Mouse (Mus musculus): ENCODE results near the gene Gm29735. TPM values are rescaled to one million over a fixed set of nuclear protein-coding genes. Genes with fewer than 3 reads are reported as not detected.

The Gm29735 gene
- polyA plus RNA-seq (2012; rRNA removed), result not detected in 2 replicates

GRCm38 (mm10) chr7:142157013-142157412 lies at the start of gene Gm29735:
Gene Gm29735, minus strand, starts transcription at chr7:142157113.

GRCm38 (mm10) chr7:142201064-142201463 lies 44.2 kb upstream of the Gm29735 start, which contains the start of gene Krtap5-3:
Gene Krtap5-3, plus strand, starts transcription at chr7:142201364.

GRCm38 (mm10) chr7:142190289-142190688 lies 33.4 kb upstream of the Gm29735 start, which contains the start of gene Gm10153:
Gene Gm10153, minus strand, starts transcription at chr7:142190389.

GRCm38 (mm10) chr7:142175905-142176304 lies 19.0 kb upstream of the Gm29735 start, which contains the start of gene Krtap5-2:
Gene Krtap5-2, minus strand, starts transcription at chr7:142176005.

GRCm38 (mm10) chr7:142165639-142166038 lies 8.7 kb upstream of the Gm29735 start, which contains the start of gene Gm4553:
Gene Gm4553, minus strand, starts transcription at chr7:142165739.

GRCm38 (mm10) chr7:142144507-142144906 lies 12.4 kb downstream of the Gm29735 start, which contains the start of gene Gm45337:
Gene Gm45337, minus strand, starts transcription at chr7:142144607.

GRCm38 (mm10) chr7:142135934-142136333 lies 21.0 kb downstream of the Gm29735 start, which contains the start of gene Gm39115:
Gene Gm39115, minus strand, starts transcription at chr7:142136034.

GRCm38 (mm10) chr7:142120629-142121028 lies 36.3 kb downstream of the Gm29735 start, which contains the start of gene Gm45618:
Gene Gm45618, minus strand, starts transcription at chr7:142120729.

Other genes starting within 250 kb of the Gm29735 start
- 13.5 and 15.3 TPM in 2 replicates for gene Tollip, start 238.6 kb downstream of the Gm29735 start, polyA plus RNA-seq (2012; rRNA removed)
- gene Brsk2, start 207.4 kb downstream of the Gm29735 start, polyA plus RNA-seq (2012; rRNA removed), result 0.03 TPM in 1 of 2 replicates, not detected in the other
- 40.6 and 44.6 TPM in 2 replicates for gene Mob2, start 96.0 kb downstream of the Gm29735 start, polyA plus RNA-seq (2012; rRNA removed)
- 2.7 and 2.8 TPM in 2 replicates for gene Dusp8, start 61.3 kb downstream of the Gm29735 start, polyA plus RNA-seq (2012; rRNA removed)
- not detected in 2 replicates for gene Gm45618, start 36.4 kb downstream of the Gm29735 start, polyA plus RNA-seq (2012; rRNA removed)
- not detected in 2 replicates for gene Gm39115, start 21.1 kb downstream of the Gm29735 start, polyA plus RNA-seq (2012; rRNA removed)
- not detected in 2 replicates for gene Gm45337, start 12.5 kb downstream of the Gm29735 start, polyA plus RNA-seq (2012; rRNA removed)
- not detected in 2 replicates for gene Gm4553, start 8.6 kb upstream of the Gm29735 start, polyA plus RNA-seq (2012; rRNA removed)
- not detected in 2 replicates for gene Krtap5-2, start 18.9 kb upstream of the Gm29735 start, polyA plus RNA-seq (2012; rRNA removed)
- not detected in 2 replicates for gene Gm10153, start 33.3 kb upstream of the Gm29735 start, polyA plus RNA-seq (2012; rRNA removed)
- not detected in 2 replicates for gene Krtap5-3, start 44.3 kb upstream of the Gm29735 start, polyA plus RNA-seq (2012; rRNA removed)
- gene Gm7579, start 54.7 kb upstream of the Gm29735 start, polyA plus RNA-seq (2012; rRNA removed), result not detected in 2 replicates
- gene Krtap5-5, start 72.9 kb upstream of the Gm29735 start, polyA plus RNA-seq (2012; rRNA removed), result not detected in 2 replicates
- gene Gm40460, start 84.0 kb upstream of the Gm29735 start, polyA plus RNA-seq (2012; rRNA removed), result not detected in 2 replicates
- gene Gm2431, start 101.2 kb upstream of the Gm29735 start, polyA plus RNA-seq (2012; rRNA removed), result not detected in 2 replicates
- gene Gm4559, start 117.2 kb upstream of the Gm29735 start, polyA plus RNA-seq (2012; rRNA removed), result not detected in 2 replicates
- not detected in 2 replicates for gene Krtap5-1, start 140.0 kb upstream of the Gm29735 start, polyA plus RNA-seq (2012; rRNA removed)
- not detected in 2 replicates for gene Krtap5-4, start 146.4 kb upstream of the Gm29735 start, polyA plus RNA-seq (2012; rRNA removed)
- gene Ifitm10, start 216.6 kb upstream of the Gm29735 start, polyA plus RNA-seq (2012; rRNA removed), result 0.87 and 0.93 TPM in 2 replicates
- 0.38 and 0.44 TPM in 2 replicates for gene Gm49369, start 225.6 kb upstream of the Gm29735 start, polyA plus RNA-seq (2012; rRNA removed)
- gene Ctsd, start 230.9 kb upstream of the Gm29735 start, polyA plus RNA-seq (2012; rRNA removed), result 158 and 192 TPM in 2 replicates

Measured in liver, embryonic 14 days (tissue).